Mouse (Mus musculus): ENCODE measurements around the gene Aak1.

DNA sequence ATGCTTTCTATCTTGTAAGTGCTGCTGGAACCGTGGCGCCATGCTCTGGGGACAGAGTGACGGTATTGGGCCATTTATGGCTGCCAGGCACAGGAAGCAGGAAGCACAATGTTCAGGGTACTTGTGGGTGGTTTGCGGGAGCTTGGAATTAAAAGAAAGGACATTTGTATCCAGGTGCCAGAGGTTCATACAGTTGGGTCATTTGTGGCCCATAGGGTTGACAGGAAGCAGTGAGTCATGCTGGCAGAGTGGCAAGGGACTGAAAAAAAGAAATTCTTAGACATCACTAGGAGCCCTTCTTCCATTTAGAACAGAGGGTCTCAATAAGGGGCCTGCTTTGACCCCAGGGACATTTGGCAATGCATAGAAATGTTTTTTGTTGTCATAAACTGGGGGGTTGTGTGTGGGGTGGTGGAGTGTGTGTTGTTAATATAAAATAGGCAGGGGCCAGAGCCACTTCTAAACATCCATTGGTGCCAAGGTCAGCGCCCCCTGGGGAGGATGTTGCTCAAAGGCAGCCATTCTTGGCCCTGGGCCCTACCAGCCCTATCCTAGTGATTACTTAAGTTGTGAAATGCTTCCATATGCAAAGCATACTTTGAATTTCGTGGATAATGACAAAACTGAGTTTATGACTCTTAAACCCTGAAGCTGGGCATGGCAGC lies 25.5 kb downstream of the Aak1 start:
- TF ChIP-seq POLR2A (IDR thresholded peaks at IDR 0.05; ENCODE audit: insufficient read length, low read depth) (no peak), MYOG (IDR thresholded peaks at IDR 0.05; ENCODE audit: control insufficient read depth in 1 of 3, insufficient read depth in 1 of 3, insufficient read length in 2 of 3, low read depth in 2 of 3) (no peak), USF1 (IDR thresholded peaks at IDR 0.05; ENCODE audit: low read depth) (no peak)
